Comparison of ENCODE assay signal across 10 mouse cellular contexts in the genomic region with DNA sequence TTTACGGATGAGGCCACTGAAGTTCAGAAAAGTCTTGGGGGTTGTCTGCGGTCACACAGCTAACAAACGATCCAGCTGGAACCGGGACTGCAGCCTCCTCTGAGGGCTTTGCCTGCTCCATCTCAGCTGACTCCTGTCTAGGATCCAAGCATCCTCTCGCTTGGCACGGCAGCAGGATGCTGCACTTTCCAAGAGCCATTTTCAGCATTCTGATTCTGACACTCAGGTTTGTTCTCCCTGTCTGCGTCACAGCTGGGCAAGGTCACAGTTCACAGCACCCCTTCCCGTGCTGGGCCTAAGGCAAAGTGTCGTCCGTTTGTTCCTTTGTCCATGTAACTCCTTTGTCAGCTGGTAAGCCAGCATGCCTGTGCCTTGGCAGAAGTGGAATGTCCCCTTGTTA.
DNase-seq lines count a peak whose midpoint lies in the region; ATAC-seq lines count a peak whose summit lies in the region.
"Had no signal": no experiment of that assay in that cellular context is flagged by ENCODE, and none has a peak within 500 bp of the region (broad histone marks: within the 10 kb centered on the region; RNA-seq: fewer than 3 reads in every experiment).

No protein-coding gene starts in this region.

- WGBS in embryonic facial prominence, embryonic 11.5 days, result 72% methylated on average over 10 of the region's 10 CpGs
- WGBS in heart, embryonic 15.5 days, result 73% methylated on average over 10 of the region's 10 CpGs
- 54% methylated on average over 10 of the region's 10 CpGs for WGBS in midbrain, embryonic 14.5 days

- no peak overlapping the region for H3K4me2 ChIP-seq in embryonic facial prominence, embryonic 11.5 days (ENCODE audit: low read depth, low read length)
- no peak overlapping the region for H3K4me2 ChIP-seq in heart, embryonic 15.5 days
- H3K4me2 ChIP-seq in midbrain, embryonic 14.5 days (ENCODE audit: low read length), result no peak overlapping the region
- H3K4me2 ChIP-seq: liver, embryonic 13.5 days had no signal

- ATAC-seq in embryonic facial prominence, embryonic 11.5 days (replicated peaks; ENCODE audit: insufficient number of reproducible peaks, low FRiP score, low TSS enrichment, low read depth), result no peak
- ATAC-seq in heart, embryonic 15.5 days (replicated peaks; ENCODE audit: insufficient number of reproducible peaks, insufficient read depth, low FRiP score, low read depth), result no peak
- ATAC-seq in midbrain, embryonic 14.5 days (ENCODE audit: low FRiP score, low TSS enrichment), result no peak

- 0 out of 2 replicates have a peak overlapping the region, but pooled peaks have one; percentile 28 for H3K27ac ChIP-seq in embryonic facial prominence, embryonic 11.5 days (replicated peaks; ENCODE audit: low read depth, low read length)
- H3K27ac ChIP-seq in heart, embryonic 15.5 days, result 0 out of 2 replicates have a peak overlapping the region, but pooled peaks have one; percentile 2
- H3K27ac ChIP-seq in midbrain, embryonic 14.5 days (replicated peaks; ENCODE audit: low read depth, low read length), result peak overlapping the region; percentile 99
- H3K27ac ChIP-seq: kidney, postnatal 0 days; liver, embryonic 13.5 days had no signal

- no peak overlapping the region for H3K9ac ChIP-seq in embryonic facial prominence, embryonic 11.5 days (replicated peaks; ENCODE audit: low read length)
- H3K9ac ChIP-seq in heart, embryonic 15.5 days, result no peak overlapping the region
- no peak overlapping the region; the same call in 1 of the 2 replicates for H3K9ac ChIP-seq in midbrain, embryonic 14.5 days (replicated peaks; ENCODE audit: low read length)
- H3K9ac ChIP-seq: liver, embryonic 13.5 days had no signal

- H3K4me1 ChIP-seq in embryonic facial prominence, embryonic 11.5 days (ENCODE audit: control insufficient read depth, insufficient read depth, low read length), result peaks cover 16% of the 10 kb centered on the region
- peaks cover 62% of the 10 kb centered on the region for H3K4me1 ChIP-seq in heart, embryonic 15.5 days (replicated peaks)
- peaks cover 67% of the 10 kb centered on the region for H3K4me1 ChIP-seq in midbrain, embryonic 14.5 days (ENCODE audit: control insufficient read depth, insufficient read depth, low read length)

- H3K4me3 ChIP-seq in embryonic facial prominence, embryonic 11.5 days (ENCODE audit: low read depth, low read length), result no peak overlapping the region
- no peak overlapping the region for H3K4me3 ChIP-seq in heart, embryonic 15.5 days
- H3K4me3 ChIP-seq in midbrain, embryonic 14.5 days (replicated peaks; ENCODE audit: low read depth, low read length), result no peak overlapping the region
- H3K4me3 ChIP-seq: liver, embryonic 13.5 days had no signal

- H3K36me3 ChIP-seq in embryonic facial prominence, embryonic 11.5 days (replicated peaks; ENCODE audit: control insufficient read depth, insufficient read depth, low read depth, low read length), result peaks cover 5% of the 10 kb centered on the region
- peaks cover 25% of the 10 kb centered on the region for H3K36me3 ChIP-seq in heart, embryonic 15.5 days
- peaks cover 52% of the 10 kb centered on the region for H3K36me3 ChIP-seq in midbrain, embryonic 14.5 days (ENCODE audit: control insufficient read depth, insufficient read depth, low read length)

- H3K27me3 ChIP-seq in embryonic facial prominence, embryonic 11.5 days (ENCODE audit: control insufficient read depth, insufficient read depth, low read length), result no peaks in the 10 kb centered on the region
- H3K27me3 ChIP-seq in heart, embryonic 15.5 days, result no peaks in the 10 kb centered on the region
- no peaks in the 10 kb centered on the region for H3K27me3 ChIP-seq in midbrain, embryonic 14.5 days (ENCODE audit: control insufficient read depth, insufficient read depth, low read length)
- H3K27me3 ChIP-seq: liver, embryonic 13.5 days had no signal

- H3K9me3 ChIP-seq in embryonic facial prominence, embryonic 11.5 days (replicated peaks; ENCODE audit: control insufficient read depth, low read length), result no peaks in the 10 kb centered on the region
- H3K9me3 ChIP-seq in heart, embryonic 15.5 days (replicated peaks), result no peaks in the 10 kb centered on the region
- H3K9me3 ChIP-seq in midbrain, embryonic 14.5 days (ENCODE audit: control insufficient read depth, low read length), result no peaks in the 10 kb centered on the region
- H3K9me3 ChIP-seq: liver, embryonic 13.5 days had no signal

- DNase-seq in gastrocnemius, adult 18-20 months (ENCODE audit: low spot score), result peak; percentile 40
- DNase-seq in gastrocnemius, postnatal 10 days, result no peak
- no peak for DNase-seq in embryonic facial prominence, embryonic 11.5 days (ENCODE audit: low spot score)
- no peak for DNase-seq in midbrain, embryonic 14.5 days
- DNase-seq in urinary bladder, postnatal 4 days (ENCODE audit: low spot score in 2 of 2), result no peak
- no peak for DNase-seq in embryo, embryonic 10.5 days (ENCODE audit: low spot score)
- no peak for DNase-seq in kidney, postnatal 25 days
- DNase-seq: liver, embryonic 13.5 days had no signal

Comparison
In these comparisons a context has a peak if more than half of its experiments do, and no peak if none do; other contexts are left out.
1. H3K27ac ChIP-seq: peak in every context shown above with its lines; median percentile 99 in midbrain, embryonic 14.5 days; 28 in embryonic facial prominence, embryonic 11.5 days; 2 in heart, embryonic 15.5 days.